Mouse (Mus musculus) megakaryocyte, embryonic 14.5 days (primary cell): ENCODE measurements at regions not wholly inside any gene's neighbourhood (a gene's known extent, or its start where the extent isn't known, plus 50 kb on each side); places are given as distances from the start of the nearest gene placed in this dataset.

Experiments used
- FLI1 ChIP-seq: IDR thresholded peaks from 2 replicates; pipeline ENCODE4 v1.6.1; 2012; ENCODE audit warnings: low read length, inconsistent platforms, mixed read lengths
- GATA1 ChIP-seq: IDR thresholded peaks from 3 replicates; pipeline ENCODE4 v1.6.1; 2012; ENCODE audit warnings: mixed read lengths, low read length, inconsistent platforms, borderline replicate concordance

DNA sequence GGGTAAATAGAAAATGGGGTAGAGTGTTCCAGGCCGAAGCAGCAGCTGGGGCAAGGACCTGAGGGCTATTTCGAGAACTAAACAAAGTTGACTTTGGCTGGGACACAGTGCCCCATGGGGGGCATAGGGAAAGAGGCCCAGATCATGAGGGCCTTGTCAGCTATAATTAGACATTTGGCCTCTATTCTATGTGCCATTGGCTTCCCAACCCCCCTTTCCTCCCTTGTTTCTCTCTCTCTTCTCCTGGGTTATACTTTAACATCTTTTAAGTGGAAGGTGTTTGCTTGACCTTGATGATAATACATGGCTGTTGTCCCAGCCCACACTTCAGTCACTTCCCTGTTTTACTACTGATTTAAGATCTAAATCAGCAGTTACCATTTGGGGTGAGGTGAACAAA is 231.8 kb upstream of the Jun start:
- TF ChIP-seq GATA1 (no peak), FLI1 (no peak)
